Mouse (Mus musculus): Measurements from ENCODE around the gene Tmc3.

DNA sequence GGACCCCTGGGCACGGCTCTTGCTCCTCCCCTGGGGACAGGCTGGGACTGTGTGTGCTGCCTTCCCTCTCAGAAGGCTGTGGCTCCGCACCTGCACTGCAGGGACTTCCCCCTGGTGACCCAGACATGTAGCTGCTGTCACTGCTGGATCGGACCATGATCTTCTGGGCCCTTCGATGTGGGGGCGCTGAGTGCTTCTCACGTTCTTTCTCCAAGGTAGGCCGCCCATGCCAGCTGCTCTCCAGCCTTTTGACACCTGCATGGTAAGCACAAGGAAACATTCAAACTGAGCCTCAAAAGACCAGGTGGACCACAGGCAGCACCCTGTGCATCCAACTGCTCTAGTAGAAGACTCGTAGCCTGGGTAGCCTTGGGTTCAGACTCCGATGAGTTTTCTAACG lies 76.3 kb downstream of the Tmc3 start:
- no peak for TF ChIP-seq CTCF (IDR thresholded peaks at IDR 0.05)
- TF ChIP-seq EP300 (IDR thresholded peaks at IDR 0.05): no peak
